Mouse (Mus musculus): Measurements from ENCODE around the gene Mmp24. TPM values are rescaled to one million over a fixed set of nuclear protein-coding genes. Genes with fewer than 3 reads are reported as not detected.
A peak's percentile ranks its signal among the peaks of the same experiment; 100 is the strongest.

Gene Mmp24
- total and polyA plus RNA-seq, 2 experiments from 2014 or later = 0.04 to 0.38 TPM

DNA sequence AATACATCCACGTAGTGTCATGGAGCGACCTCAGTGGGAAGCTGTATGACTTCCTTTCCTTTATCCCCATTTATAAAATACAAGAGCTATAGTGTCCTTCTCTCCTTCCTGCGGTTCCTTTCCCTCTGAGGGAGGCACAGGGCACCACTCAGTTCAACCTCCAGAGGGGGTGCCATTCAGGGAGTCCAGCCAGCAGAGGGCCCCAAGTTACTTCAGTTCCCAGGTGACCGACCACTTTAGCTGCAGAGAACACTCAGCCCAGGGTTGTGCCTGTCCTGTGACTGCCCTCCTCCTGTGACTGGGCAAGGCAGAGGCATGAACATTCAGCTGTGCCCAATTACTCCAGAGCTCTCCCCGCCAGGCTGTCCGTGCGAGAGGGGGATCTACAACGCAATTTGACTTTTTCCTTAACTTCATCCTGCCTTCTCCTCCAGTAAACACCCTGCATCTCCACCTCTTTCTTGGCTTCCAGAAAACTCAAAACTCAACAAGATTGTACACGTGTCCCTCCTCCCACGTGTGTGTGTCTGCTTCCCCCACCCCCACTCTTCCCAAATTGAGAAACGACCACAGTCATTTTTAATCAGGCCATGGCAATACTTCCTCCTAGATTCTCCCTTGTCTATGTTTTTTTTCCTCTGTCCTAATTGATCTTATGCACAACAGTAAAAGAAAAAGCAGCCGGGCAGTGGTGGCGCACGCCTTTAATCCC, 18.1 kb upstream of the Mmp24 start:
- H3K9ac ChIP-seq (replicated peaks; ENCODE audit: low read depth, low read length) = no peak overlapping the region
- ATAC-seq (ENCODE audit: insufficient read depth, low read depth) (peak; percentile 51), DNase-seq (ENCODE audit: low spot score) (no peak)
- no peak overlapping the region for H3K27ac ChIP-seq (ENCODE audit: low read depth)
- peaks cover 7% of the 10 kb centered on the region; the same call in 1 of the 2 replicates for H3K27me3 ChIP-seq (ENCODE audit: control insufficient read depth, insufficient read depth, low read length)
- WGBS = 55% methylated on average over 14 of the region's 14 CpGs
- TF ChIP-seq CTCF (IDR thresholded peaks at IDR 0.05; ENCODE audit: low read depth) (peak; percentile 37), EP300 (IDR thresholded peaks at IDR 0.05; ENCODE audit: low read depth) (no peak)
- H3K36me3 ChIP-seq (replicated peaks; ENCODE audit: control insufficient read depth, insufficient read depth, low read length) = no peaks in the 10 kb centered on the region
- no peak overlapping the region for H3K4me2 ChIP-seq (ENCODE audit: low read depth, low read length)
- H3K9me3 ChIP-seq (replicated peaks; ENCODE audit: control insufficient read depth, low read length) = no peaks in the 10 kb centered on the region
- no peaks in the 10 kb centered on the region for H3K4me1 ChIP-seq (ENCODE audit: control insufficient read depth, insufficient read depth)
- H3K4me3 ChIP-seq (ENCODE audit: low read depth, low read length) = no peak overlapping the region

DNA sequence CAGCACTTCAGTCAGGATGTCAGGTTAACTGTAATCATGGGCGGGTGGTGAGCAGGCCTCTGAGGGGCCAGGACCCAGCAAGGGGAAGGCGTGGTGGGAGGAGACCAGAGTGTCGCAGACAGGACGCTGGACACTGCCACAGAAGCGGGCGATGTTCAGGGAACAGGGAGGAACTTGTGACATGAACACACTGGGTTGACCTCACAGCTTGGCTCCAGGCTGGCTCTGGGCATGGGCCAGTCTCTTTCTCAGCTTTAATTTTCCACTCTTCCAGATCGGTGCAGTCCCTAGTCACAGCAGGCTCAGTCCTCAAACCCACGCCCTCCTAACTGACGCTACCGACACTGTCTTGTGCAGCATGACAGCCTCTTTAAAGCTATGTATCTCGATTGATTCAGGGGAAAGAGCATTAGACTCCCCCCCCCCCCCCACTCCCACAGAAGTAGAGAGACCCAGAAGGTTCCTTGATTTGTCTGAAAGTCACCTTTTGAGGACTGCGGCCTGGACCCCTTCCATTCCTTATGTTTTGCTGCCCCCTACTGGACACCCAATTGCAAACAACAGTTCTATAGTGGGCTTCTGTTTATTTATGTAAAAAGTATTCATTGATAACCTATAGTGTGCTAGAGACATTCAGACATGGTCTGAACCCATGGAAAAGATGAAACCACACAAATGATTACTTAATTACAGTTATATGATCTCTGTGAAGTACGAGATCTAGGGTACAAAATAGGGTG, 10.3 kb upstream of the Mmp24 start:
- Histone ChIP-seq H3K4me3 (ENCODE audit: low read depth, low read length) (no peak overlapping the region), H3K36me3 (replicated peaks; ENCODE audit: control insufficient read depth, insufficient read depth, low read length) (no peaks in the 10 kb centered on the region), H3K27ac (ENCODE audit: low read depth) (no peak overlapping the region), H3K4me1 (ENCODE audit: control insufficient read depth, insufficient read depth) (no peaks in the 10 kb centered on the region), H3K9me3 (replicated peaks; ENCODE audit: control insufficient read depth, low read length) (no peaks in the 10 kb centered on the region), H3K9ac (replicated peaks; ENCODE audit: low read depth, low read length) (no peak overlapping the region), H3K27me3 (ENCODE audit: control insufficient read depth, insufficient read depth, low read length) (peaks cover 13% of the 10 kb centered on the region; the same call in 1 of the 2 replicates), H3K4me2 (ENCODE audit: low read depth, low read length) (no peak overlapping the region)
- DNase-seq (ENCODE audit: low spot score) = peak; percentile 45
- 47% methylated on average over 13 of the region's 13 CpGs for WGBS
- TF ChIP-seq CTCF (IDR thresholded peaks at IDR 0.05; ENCODE audit: low read depth) (peak; percentile 83), EP300 (IDR thresholded peaks at IDR 0.05; ENCODE audit: low read depth) (no peak)
- peak; percentile 69 for ATAC-seq (ENCODE audit: insufficient read depth, low read depth)

DNA sequence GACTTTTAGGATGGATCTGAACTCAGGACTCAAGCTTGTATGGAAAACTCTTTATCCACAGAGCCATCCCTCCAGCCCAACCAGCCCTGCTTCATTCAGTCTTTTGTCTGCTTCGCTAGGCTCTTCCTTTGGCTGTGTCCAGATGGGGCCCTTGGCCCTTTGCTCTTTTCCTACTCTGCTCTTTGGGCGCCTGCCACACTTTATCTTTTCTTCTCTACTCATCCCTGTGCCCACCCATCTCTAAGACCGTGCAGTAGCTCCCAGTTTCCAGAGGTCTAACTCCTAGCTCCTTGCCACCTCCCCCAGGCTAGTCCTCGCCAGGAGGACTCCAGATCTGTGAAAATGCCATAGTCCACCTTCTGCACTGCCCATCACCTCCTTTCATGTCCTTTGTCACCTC, 1.5 kb upstream of the Mmp24 start:
- H3K4me2 ChIP-seq (ENCODE audit: low read depth, low read length) = no peak overlapping the region
- DNase-seq (ENCODE audit: low spot score) (no peak), ATAC-seq (ENCODE audit: insufficient read depth, low read depth) (no peak)
- H3K4me1 ChIP-seq (ENCODE audit: control insufficient read depth, insufficient read depth) = no peaks in the 10 kb centered on the region
- no peaks in the 10 kb centered on the region for H3K36me3 ChIP-seq (replicated peaks; ENCODE audit: control insufficient read depth, insufficient read depth, low read length)
- H3K27ac ChIP-seq (ENCODE audit: low read depth) = no peak overlapping the region
- WGBS = 46% methylated on average over 4 of the region's 4 CpGs
- no peak overlapping the region for H3K9ac ChIP-seq (replicated peaks; ENCODE audit: low read depth, low read length)
- peaks cover 62% of the 10 kb centered on the region for H3K27me3 ChIP-seq (ENCODE audit: control insufficient read depth, insufficient read depth, low read length)
- no peak overlapping the region for H3K4me3 ChIP-seq (ENCODE audit: low read depth, low read length)
- no peaks in the 10 kb centered on the region for H3K9me3 ChIP-seq (replicated peaks; ENCODE audit: control insufficient read depth, low read length)
- no peak for TF ChIP-seq EP300 (IDR thresholded peaks at IDR 0.05; ENCODE audit: low read depth)
- TF ChIP-seq CTCF (IDR thresholded peaks at IDR 0.05; ENCODE audit: low read depth) = no peak

DNA sequence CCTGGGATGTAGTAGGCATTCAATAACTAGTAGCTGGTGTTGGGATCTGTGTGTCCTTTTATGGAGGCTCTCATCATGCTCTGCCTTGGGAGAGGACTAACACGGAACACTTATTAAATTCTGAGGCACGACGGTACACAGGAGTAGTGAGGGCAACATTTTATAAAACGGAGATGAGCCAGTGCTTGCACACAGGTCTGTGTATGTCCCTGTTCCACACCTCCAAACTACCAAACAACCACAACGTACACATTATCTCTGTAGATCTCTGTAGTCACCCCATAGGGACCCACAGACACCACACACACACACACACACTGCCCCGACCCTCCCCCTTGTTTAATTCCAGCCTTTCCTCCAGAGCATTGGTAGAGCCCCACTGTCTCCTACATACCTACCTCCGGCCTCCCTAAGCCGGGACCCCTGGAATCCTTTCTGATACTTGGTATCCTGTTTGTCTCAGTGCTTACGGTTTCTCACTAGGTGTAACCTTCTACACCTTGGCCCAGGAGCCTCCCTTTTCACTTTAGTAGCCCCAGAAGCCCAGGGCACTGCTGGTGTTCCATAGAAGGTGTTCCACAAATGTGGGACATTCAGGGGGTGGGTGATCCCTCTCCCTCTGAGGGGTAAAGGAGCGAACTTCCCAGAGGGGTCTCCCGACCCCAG, 748 bp upstream of the Mmp24 start:
- TF ChIP-seq EP300 (IDR thresholded peaks at IDR 0.05; ENCODE audit: low read depth) (no peak), CTCF (IDR thresholded peaks at IDR 0.05; ENCODE audit: low read depth) (no peak)
- H3K4me1 ChIP-seq (ENCODE audit: control insufficient read depth, insufficient read depth) = no peaks in the 10 kb centered on the region
- ATAC-seq (ENCODE audit: insufficient read depth, low read depth) (no peak), DNase-seq (ENCODE audit: low spot score) (no peak)
- peaks cover 60% of the 10 kb centered on the region for H3K27me3 ChIP-seq (ENCODE audit: control insufficient read depth, insufficient read depth, low read length)
- no peak overlapping the region for H3K27ac ChIP-seq (ENCODE audit: low read depth)
- no peak overlapping the region for H3K9ac ChIP-seq (replicated peaks; ENCODE audit: low read depth, low read length)
- H3K36me3 ChIP-seq (replicated peaks; ENCODE audit: control insufficient read depth, insufficient read depth, low read length) = no peaks in the 10 kb centered on the region
- 49% methylated on average over 11 of the region's 11 CpGs for WGBS
- no peak overlapping the region for H3K4me2 ChIP-seq (ENCODE audit: low read depth, low read length)
- 0 out of 2 replicates have a peak overlapping the region, but pooled peaks have one; percentile 37 for H3K4me3 ChIP-seq (ENCODE audit: low read depth, low read length)
- no peaks in the 10 kb centered on the region for H3K9me3 ChIP-seq (replicated peaks; ENCODE audit: control insufficient read depth, low read length)

DNA sequence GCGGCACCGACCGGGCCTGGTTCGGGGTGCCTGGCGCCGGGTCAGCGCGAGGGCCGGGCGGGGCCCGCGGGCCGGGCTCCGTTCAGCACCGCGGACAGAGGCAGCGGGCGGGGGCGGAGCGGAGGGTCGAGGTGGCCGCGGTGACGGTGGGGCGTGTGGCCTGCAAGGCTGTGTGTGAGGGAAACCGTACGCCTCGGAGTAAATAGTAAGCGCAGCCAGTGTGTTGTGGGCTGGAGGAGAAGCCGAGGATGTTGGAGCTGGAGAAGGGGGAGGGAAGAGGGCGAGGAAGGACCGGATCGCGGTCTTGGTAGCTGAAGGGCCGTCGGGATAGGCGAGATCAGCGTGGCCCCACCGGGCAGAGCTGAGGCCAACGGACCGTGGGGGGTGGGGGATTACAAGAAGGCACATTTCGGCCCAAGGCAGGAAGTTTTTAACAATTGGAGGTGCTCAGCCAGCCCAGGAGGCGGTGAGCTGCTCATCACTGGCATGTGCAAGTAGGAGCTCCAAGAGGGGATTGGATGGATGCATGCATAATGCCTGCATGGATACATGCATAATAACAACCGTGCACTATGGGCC, 632 bp downstream of the Mmp24 start:
- H3K9ac ChIP-seq (replicated peaks; ENCODE audit: low read depth, low read length) = no peak overlapping the region
- peaks cover 60% of the 10 kb centered on the region for H3K27me3 ChIP-seq (ENCODE audit: control insufficient read depth, insufficient read depth, low read length)
- no peaks in the 10 kb centered on the region for H3K4me1 ChIP-seq (ENCODE audit: control insufficient read depth, insufficient read depth)
- ATAC-seq (ENCODE audit: insufficient read depth, low read depth) (peak; percentile 86), DNase-seq (ENCODE audit: low spot score) (peak; percentile 42)
- H3K4me3 ChIP-seq (ENCODE audit: low read depth, low read length) = peak overlapping the region; percentile 44
- no peak overlapping the region for H3K27ac ChIP-seq (ENCODE audit: low read depth)
- no peaks in the 10 kb centered on the region for H3K36me3 ChIP-seq (replicated peaks; ENCODE audit: control insufficient read depth, insufficient read depth, low read length)
- H3K9me3 ChIP-seq (replicated peaks; ENCODE audit: control insufficient read depth, low read length) = no peaks in the 10 kb centered on the region
- 3% methylated on average over 42 of the region's 44 CpGs for WGBS
- TF ChIP-seq EP300 (IDR thresholded peaks at IDR 0.05; ENCODE audit: low read depth) = no peak
- no peak for TF ChIP-seq CTCF (IDR thresholded peaks at IDR 0.05; ENCODE audit: low read depth)
- peak overlapping the region; percentile 91 for H3K4me2 ChIP-seq (ENCODE audit: low read depth, low read length)

All from heart, postnatal 0 days (tissue).